Mouse (Mus musculus) layer of hippocampus, adult 2 months (tissue): ENCODE results near the gene Brd4. TPM values are rescaled to one million over a fixed set of nuclear protein-coding genes. Genes with fewer than 3 reads are reported as not detected.

Experiments
- DNase-seq, 2 experiments: peaks; one replicate each; pipeline ENCODE4 v3.0.0; 2022; ENCODE audit warnings: low spot score in 2 of 2
- H3K27ac ChIP-seq: fragments of 200-600 bp; 2 replicates; pipeline ENCODE4 v1.8.1; 2022
- H3K4me3 ChIP-seq: fragments of 200-600 bp; 2 replicates; pipeline ENCODE4 v1.8.1; 2022; ENCODE audit warnings: mild to moderate bottlenecking
- CTCF ChIP-seq: fragments of 200-600 bp; conservative IDR thresholded peaks from 2 replicates; pipeline ENCODE4 v1.8.1; 2022; ENCODE audit warnings: antibody characterized with exemption, mild to moderate bottlenecking, moderate library complexity
- total RNA-seq, 2 experiments: library from RNA; stranded (reverse); gene quantifications; 2 replicates each; pipeline ENCODE4 v1.2.3; 2021

The Brd4 gene
- total RNA-seq, 2 experiments from 2014 or later, result 103 to 121 TPM

GRCm38 (mm10) chr17:32268096-32268495, 16.4 kb downstream of the Brd4 start:
- no peak for TF ChIP-seq CTCF
- peak overlapping the region; percentile 15 for H3K27ac ChIP-seq
- H3K4me3 ChIP-seq, result no peak overlapping the region
- DNase-seq, result no peak

GRCm38 (mm10) chr17:32267617-32268016, 16.9 kb downstream of the Brd4 start:
- DNase-seq, result no peak
- Histone ChIP-seq H3K27ac (no peak overlapping the region; the same call in 1 of the 2 replicates), H3K4me3 (no peak overlapping the region)
- TF ChIP-seq CTCF, result no peak

- DNase-seq, result no peak
- H3K27ac ChIP-seq, result no peak overlapping the region
Measured at GRCm38 (mm10) chr17:32263672-32264071, 20.9 kb downstream of the Brd4 start.

GRCm38 (mm10) chr17:32262831-32263559, 21.5 kb downstream of the Brd4 start:
- peak overlapping the region; percentile 60; the same call in 1 of the 2 replicates for H3K27ac ChIP-seq
- TF ChIP-seq CTCF, result no peak
- H3K4me3 ChIP-seq, result no peak overlapping the region
- peak; percentile 69 to 77 for DNase-seq

More at GRCm38 (mm10) chr17:32263672-32264071, 20.9 kb downstream of the Brd4 start:
- no peak; the same call in 1 of the 2 replicates for TF ChIP-seq CTCF
- no peak overlapping the region for H3K4me3 ChIP-seq

GRCm38 (mm10) chr17:32258869-32259268, 25.7 kb downstream of the Brd4 start:
- Histone ChIP-seq H3K27ac (no peak overlapping the region), H3K4me3 (no peak overlapping the region)
- no peak for DNase-seq
- peak; percentile 16 for TF ChIP-seq CTCF

- H3K27ac ChIP-seq, result no peak overlapping the region
- no peak overlapping the region for H3K4me3 ChIP-seq
- no peak for DNase-seq
- TF ChIP-seq CTCF, result no peak
Measured at GRCm38 (mm10) chr17:32257944-32258343, 26.6 kb downstream of the Brd4 start.

- no peak for DNase-seq
- TF ChIP-seq CTCF, result no peak
- H3K27ac ChIP-seq, result no peak overlapping the region
- no peak overlapping the region for H3K4me3 ChIP-seq
Measured at GRCm38 (mm10) chr17:32257452-32257851, 27.1 kb downstream of the Brd4 start.

- TF ChIP-seq CTCF, result no peak
Measured at GRCm38 (mm10) chr17:32256896-32257295, 27.6 kb downstream of the Brd4 start.

GRCm38 (mm10) chr17:32253261-32253660, 31.3 kb downstream of the Brd4 start:
- Histone ChIP-seq H3K4me3 (no peak overlapping the region), H3K27ac (no peak overlapping the region; the same call in 1 of the 2 replicates)
- no peak for TF ChIP-seq CTCF
- no peak for DNase-seq

More at GRCm38 (mm10) chr17:32256896-32257295, 27.6 kb downstream of the Brd4 start:
- no peak overlapping the region for H3K4me3 ChIP-seq
- no peak for DNase-seq
- H3K27ac ChIP-seq, result no peak overlapping the region

- DNase-seq, result no peak
- no peak for TF ChIP-seq CTCF
- H3K27ac ChIP-seq, result no peak overlapping the region
- no peak overlapping the region for H3K4me3 ChIP-seq
Measured at GRCm38 (mm10) chr17:32251827-32252470, 32.6 kb downstream of the Brd4 start.

GRCm38 (mm10) chr17:32250066-32250465, 34.5 kb downstream of the Brd4 start:
- no peak overlapping the region for H3K27ac ChIP-seq
- H3K4me3 ChIP-seq, result no peak overlapping the region
- no peak for TF ChIP-seq CTCF
- DNase-seq, result no peak

GRCm38 (mm10) chr17:32248192-32248591, 36.3 kb downstream of the Brd4 start:
- Histone ChIP-seq H3K27ac (no peak overlapping the region), H3K4me3 (no peak overlapping the region)
- no peak for TF ChIP-seq CTCF
- no peak for DNase-seq

- no peak overlapping the region for H3K27ac ChIP-seq
- H3K4me3 ChIP-seq, result no peak overlapping the region
- TF ChIP-seq CTCF, result no peak
- no peak for DNase-seq
Measured at GRCm38 (mm10) chr17:32247616-32248015, 36.9 kb downstream of the Brd4 start.

- no peak for TF ChIP-seq CTCF
- no peak overlapping the region for H3K27ac ChIP-seq
- no peak overlapping the region for H3K4me3 ChIP-seq
- DNase-seq, result no peak
Measured at GRCm38 (mm10) chr17:32246117-32246516, 38.4 kb downstream of the Brd4 start.
